Mouse (Mus musculus): ENCODE results near the gene Nr6a1.
A peak's percentile ranks its signal among the peaks of the same experiment; 100 is the strongest.

DNA sequence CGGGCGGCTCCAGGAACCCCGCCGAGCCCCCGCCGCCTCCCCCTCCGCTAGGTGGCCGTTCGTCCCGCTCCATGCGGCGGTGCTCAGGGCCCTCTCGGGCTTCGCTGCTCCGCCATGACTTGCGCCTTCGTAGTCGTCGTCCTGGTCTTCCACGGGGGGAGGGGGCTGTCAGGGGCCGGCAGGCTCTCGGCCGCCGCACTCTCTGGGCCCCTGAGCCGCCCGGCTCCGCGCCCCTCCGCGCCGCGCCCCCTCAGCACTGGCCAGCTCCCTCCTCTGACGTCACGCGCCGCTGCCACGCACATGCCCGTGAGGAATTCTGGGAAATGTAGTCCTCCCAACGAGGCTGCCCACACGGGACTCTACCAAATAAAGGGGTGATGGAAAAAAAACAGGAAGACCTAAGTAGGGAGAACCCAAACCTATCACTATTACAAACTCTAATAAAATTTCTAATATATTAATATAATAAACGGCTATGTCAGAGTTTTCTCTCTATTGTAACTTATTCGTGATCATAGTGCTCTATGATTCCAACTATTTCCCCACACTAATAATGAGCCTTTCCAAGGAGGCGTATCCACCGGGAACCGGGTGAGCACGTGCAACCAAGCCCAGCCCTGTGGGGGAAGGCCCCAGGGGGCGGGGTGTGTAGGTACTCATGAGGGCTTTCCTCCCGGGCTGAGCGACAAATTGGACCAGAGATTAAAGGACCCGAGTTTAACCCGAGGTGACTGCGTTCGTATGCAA lies 1.2 kb downstream of the Nr6a1 start:
- TF ChIP-seq CTCF (IDR thresholded peaks at IDR 0.05; ENCODE audit: low read depth) (0 out of 2 replicates have a peak, but pooled peaks have one; percentile 21), EP300 (IDR thresholded peaks at IDR 0.05; ENCODE audit: low read depth) (no peak)
